Mouse (Mus musculus): ENCODE measurements around the gene Ccnk. TPM values are rescaled to one million over a fixed set of nuclear protein-coding genes. Genes with fewer than 3 reads are reported as not detected.

The Ccnk gene
- total RNA-seq, 2 experiments from 2014 or later, result 29.6 to 30.8 TPM

DNA sequence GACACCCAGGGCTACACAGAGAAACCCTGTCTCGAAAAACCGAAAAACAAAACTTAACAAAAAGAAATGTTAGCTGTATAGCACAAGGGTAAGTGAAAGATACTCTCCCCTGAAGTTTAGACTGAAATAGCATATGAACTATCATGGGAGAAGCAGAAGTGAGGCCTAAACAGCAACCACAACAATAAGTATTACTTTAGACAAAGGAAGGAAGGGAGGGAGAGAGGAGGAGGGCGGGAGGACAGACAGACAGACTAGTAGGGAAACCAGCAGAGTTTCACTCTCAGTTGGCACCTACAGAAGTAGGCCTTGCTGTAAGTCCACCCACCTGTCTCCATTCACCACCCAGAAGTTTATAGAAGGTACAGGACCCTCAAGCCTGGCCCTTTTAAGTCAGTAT is 8.9 kb upstream of the Ccnk start:
- no peak for DNase-seq (ENCODE audit: low spot score in 2 of 2)
- H3K27ac ChIP-seq, result no peak overlapping the region
- no peak for TF ChIP-seq CTCF (conservative IDR thresholded peaks at IDR 0.05)
- H3K4me3 ChIP-seq, result no peak overlapping the region

DNA sequence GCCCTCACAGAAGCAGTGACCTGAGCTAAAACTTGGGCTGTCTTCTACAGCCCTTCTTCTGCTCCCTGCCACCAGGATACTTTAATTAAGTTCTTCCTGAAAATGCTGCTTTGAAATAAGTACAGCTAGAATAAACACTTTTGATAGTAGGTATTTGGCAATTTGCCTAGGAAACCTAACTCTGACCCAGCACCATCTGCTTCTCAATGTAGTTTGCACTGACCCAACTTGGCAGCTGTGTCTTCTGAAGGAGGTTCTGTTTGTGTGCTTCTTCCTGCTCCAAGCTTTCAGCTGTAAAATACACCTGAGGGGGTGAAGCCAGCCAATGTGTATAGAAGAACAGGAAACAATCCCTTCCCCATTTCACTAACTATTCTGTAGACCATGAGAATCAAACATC is 8.0 kb upstream of the Ccnk start:
- no peak overlapping the region for H3K4me3 ChIP-seq
- TF ChIP-seq CTCF (conservative IDR thresholded peaks at IDR 0.05), result no peak
- no peak for DNase-seq (ENCODE audit: low spot score in 2 of 2)
- H3K27ac ChIP-seq, result no peak overlapping the region

DNA sequence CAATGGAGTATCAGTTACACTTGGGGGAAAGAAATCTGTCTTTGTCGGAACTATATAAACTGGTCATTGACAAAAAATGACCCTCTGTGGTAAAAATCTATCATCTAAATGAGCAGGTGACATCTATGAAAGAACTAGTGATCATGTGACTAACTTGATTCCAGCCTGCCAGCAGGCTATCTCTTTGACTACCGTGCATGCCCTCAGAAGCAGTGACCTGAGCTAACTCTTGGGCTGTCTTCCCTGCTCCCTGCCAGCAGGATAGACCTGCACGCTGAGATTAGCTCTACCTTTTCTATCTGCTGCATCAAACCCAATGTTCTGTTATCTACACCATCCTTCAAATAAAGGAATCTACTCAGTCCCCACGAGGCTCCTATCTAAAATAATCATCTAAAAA is 6.7 kb upstream of the Ccnk start:
- no peak for DNase-seq (ENCODE audit: low spot score in 2 of 2)
- TF ChIP-seq CTCF (conservative IDR thresholded peaks at IDR 0.05), result no peak
- Histone ChIP-seq H3K27ac (no peak overlapping the region), H3K4me3 (no peak overlapping the region)

DNA sequence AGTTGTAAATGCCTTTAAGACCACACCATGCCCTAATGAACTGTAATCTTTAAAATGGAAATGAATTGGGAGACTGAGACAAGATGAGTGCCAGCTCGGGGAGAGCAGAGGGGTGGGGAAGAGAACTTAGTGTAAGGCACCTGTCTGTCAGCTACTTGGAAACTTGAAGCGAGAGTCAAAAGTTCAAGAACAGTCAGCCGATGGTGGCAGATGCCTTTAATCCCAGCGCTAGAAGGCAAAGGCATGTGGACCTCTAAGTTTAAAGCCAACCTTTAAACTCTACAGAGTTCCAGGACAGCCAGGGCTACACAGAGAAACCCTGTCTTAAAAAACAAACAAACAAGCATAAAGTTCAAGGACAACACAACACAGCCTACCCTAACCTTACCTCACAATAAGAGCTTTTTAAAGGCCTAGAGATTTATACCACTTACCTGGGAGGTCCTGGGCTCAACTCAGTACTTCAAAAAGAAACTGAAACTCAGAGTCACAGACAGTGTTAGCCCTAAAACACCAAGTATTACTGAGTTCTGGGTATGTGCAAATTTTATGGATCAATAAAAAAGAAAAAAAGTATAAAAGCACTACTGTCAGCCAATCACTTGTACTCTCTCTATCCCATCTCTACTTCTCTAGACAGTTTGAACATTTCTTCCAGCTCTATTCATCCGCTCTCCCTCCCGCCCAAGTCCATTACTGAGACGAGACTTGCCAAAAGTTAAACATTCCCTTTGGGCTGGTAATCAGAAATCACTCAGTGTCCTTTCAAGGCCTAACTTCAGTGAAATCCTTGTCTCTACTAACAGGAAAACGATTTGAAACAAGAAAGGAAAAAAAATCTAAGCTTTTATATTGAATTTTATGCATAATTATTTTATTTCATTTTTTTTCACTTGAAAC is 4.5 kb upstream of the Ccnk start:
- no peak for TF ChIP-seq CTCF (conservative IDR thresholded peaks at IDR 0.05)
- DNase-seq (ENCODE audit: low spot score in 2 of 2), result no peak
- H3K27ac ChIP-seq, result no peak overlapping the region
- no peak overlapping the region for H3K4me3 ChIP-seq

DNA sequence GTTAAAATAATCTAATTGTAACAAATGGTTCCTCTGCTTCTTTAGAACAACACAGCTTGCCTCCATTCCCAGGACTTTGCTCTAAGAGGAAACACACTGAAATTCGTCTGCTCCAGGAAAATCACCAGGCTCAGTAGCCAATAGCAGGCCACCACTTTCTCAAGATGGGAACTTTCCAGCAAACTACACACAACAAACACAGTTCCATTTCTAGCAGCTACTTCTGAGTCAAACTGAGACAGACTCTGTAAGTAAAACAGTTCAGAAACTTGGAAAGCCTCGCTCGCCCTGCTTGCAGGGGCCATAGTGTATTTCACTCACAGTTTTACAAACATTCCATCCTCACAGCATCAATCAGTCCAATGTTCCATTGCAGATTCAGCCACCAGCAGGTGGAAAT is 3.0 kb upstream of the Ccnk start:
- no peak for DNase-seq (ENCODE audit: low spot score in 2 of 2)
- no peak overlapping the region for H3K27ac ChIP-seq
- no peak for TF ChIP-seq CTCF (conservative IDR thresholded peaks at IDR 0.05)
- H3K4me3 ChIP-seq, result no peak overlapping the region

DNA sequence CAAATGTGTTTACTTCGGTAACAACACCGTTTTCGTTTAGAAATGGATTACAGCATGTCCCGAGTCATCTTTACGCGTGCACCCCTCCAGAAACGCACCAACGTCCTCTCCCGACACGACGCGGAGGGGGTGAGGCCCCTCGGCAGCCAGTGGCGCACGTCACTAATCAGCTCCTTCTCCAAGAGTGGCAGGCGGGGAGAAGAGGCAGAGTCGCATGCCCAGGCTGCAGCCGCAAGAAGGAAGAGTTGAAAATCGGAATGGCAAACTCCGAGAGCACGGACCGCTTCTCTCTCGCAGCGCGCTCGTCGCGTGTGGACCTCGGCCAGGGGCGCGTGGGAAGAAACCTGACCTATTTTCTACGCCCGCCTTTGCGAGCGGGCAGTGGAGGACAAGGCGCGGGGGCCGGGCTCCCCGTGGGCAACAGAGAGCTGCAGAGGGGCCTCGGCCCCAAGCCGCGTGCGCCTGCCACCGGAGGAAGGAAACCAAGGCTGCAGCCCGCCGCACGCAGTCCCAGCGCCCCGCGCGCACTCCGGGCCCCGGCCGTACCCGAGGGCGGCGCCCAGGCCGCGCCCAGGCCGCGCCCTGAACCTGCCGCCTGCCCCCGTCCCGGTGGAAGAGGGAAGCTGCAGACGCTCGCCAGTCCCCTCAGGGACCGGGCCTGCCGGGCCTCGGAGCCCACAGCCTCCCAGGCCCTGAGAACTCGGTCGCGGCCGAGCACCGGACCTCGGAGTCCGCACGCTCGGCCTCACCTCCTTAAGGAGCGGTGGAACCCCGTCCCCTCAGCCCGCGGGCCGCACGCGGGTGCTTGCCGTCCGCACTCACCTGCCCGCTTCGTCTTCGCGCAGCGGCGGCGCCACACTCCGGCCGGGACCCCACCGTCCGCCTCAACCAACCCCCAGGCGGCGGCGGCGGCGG is 791 bp upstream of the Ccnk start:
- no peak; the same call in 1 of the 2 replicates for TF ChIP-seq CTCF (conservative IDR thresholded peaks at IDR 0.05)
- Histone ChIP-seq H3K4me3 (peak overlapping the region; percentile 88), H3K27ac (peak overlapping the region; percentile 94)
- peak; percentile 59 to 66 for DNase-seq (ENCODE audit: low spot score in 2 of 2)

DNA sequence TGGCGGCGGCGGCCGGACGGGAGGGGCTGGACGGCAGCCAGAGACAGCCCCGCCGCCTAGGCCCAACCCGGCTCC is 296 bp upstream of the Ccnk start, which contains the start of gene Setd3:
TSS of gene Setd3 (minus strand) at position 69 of the 75 bp plus-strand sequence.
- no peak for DNase-seq (ENCODE audit: low spot score in 2 of 2)

DNA sequence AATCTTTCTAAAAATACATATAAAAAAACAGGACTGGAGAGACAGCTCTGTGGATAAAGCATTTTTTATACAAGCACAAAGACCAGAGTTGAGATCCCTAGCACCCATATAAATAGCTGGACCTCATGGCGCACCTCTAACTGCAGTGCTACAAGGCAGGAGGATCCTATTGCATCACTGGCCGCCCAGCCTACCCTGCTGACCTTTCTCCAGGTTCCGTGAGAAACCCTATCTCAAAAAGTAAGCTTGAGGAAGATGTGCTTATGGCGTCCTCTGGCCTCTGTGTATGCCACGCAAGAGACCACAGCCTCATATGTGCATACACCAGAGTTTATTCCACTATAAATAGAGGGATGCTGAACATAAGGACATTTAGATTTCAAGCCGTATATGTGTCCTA is 2.3 kb downstream of the Ccnk start:
- no peak overlapping the region for H3K27ac ChIP-seq
- H3K4me3 ChIP-seq, result no peak overlapping the region
- DNase-seq (ENCODE audit: low spot score in 2 of 2), result no peak
- no peak for TF ChIP-seq CTCF (conservative IDR thresholded peaks at IDR 0.05)

More for the DNA sequence above, 296 bp upstream of the Ccnk start, which contains the start of gene Setd3:
- no peak for TF ChIP-seq CTCF (conservative IDR thresholded peaks at IDR 0.05)
- peak within 1 kb of the TSS; percentile 93 for H3K4me3 ChIP-seq
- peak within 1 kb of the TSS; percentile 94 for H3K27ac ChIP-seq

DNA sequence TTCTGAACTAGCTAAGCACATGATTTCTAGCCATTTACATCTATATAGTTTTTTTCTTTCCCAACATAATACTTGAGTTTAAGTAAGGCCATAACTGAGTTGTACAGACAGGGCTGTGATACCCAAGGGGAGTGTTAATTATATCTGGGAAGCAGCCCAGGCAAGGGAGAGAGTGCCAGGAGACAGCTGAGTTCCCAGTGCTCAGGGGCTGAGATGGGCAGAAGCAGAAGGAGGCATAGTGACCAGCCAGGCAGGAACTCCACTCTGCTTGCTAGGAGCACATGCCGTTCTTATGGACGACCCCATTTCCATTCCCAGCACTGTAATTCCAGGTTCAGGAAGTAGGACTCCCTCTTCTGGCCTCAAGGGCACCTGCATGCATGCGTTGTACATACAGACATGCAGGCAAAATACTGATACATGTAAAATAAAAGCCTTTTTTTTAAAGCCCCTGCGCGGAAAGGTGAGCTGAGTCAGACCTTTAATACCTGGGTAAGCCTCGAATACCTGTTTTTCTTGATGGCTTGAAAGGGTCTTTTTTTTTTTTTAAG is 8.2 kb downstream of the Ccnk start:
- peak; percentile 48 for TF ChIP-seq CTCF (conservative IDR thresholded peaks at IDR 0.05)
- Histone ChIP-seq H3K4me3 (no peak overlapping the region), H3K27ac (no peak overlapping the region)
- DNase-seq (ENCODE audit: low spot score in 2 of 2), result no peak

DNA sequence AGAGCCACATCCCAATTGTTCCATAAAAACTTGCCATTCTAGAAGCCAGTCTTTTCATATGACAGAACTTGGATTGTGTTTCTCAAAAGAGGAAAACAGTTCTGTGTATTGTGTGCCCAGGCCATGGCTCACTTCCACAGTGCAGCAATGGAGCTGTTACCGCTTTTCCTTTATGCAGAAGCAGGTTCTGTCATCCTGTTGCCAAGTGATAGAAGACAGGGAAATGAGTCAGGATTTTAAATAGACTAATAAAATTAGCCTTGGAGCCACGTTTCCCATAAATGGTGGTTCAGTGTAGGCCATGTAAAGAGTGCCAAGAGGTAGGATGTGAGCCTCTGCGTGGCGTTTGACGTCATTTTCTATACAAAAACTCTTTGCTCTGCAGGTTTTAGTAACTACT is 14.5 kb downstream of the Ccnk start:
- Histone ChIP-seq H3K27ac (peak overlapping the region; percentile 87), H3K4me3 (no peak overlapping the region)
- no peak for TF ChIP-seq CTCF (conservative IDR thresholded peaks at IDR 0.05)
- DNase-seq (ENCODE audit: low spot score in 2 of 2), result peak; percentile 41 to 71

DNA sequence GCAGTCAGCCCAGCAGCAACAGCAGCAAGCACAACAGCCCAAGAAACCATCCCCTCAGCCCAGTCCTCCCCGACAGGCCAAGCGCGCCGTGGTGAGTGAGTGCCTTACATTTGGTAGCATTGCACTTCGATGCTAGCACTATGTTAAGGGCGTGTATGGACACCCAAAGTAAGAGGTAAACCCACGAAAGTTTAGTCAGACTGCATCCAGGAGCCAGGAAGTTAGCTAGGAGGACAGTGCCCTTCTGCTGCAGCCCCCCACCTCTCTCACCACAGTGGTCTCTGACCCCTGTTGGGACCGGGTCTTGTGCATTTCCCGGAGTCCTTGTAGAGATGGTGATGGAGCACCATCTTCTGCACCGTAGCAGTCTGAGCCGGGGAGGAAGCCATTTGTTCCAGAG is 16.4 kb downstream of the Ccnk start:
- no peak for TF ChIP-seq CTCF (conservative IDR thresholded peaks at IDR 0.05)
- DNase-seq (ENCODE audit: low spot score in 2 of 2), result no peak
- H3K27ac ChIP-seq, result peak overlapping the region; percentile 87; the same call in 1 of the 2 replicates
- H3K4me3 ChIP-seq, result no peak overlapping the region

DNA sequence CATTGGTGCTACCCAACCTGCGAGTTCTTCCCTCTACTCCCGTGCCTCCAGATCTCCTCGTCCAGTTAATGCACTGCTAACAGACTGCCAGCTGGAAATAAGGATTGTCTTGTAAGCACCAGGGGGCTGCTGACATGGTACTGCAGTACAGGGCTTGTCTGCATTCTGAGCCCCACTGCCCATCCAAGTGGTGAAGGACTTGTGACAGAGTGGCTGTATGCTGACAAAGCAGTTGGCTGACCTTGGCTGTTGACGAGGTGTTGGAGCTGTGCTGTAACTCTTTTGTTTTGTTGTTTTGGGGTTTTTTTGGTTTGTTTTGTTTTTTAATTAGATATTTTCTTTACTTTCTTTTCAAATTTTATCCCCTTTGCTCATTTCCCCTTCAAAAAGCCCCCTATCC is 19.1 kb downstream of the Ccnk start:
- Histone ChIP-seq H3K27ac (no peak overlapping the region), H3K4me3 (no peak overlapping the region)
- DNase-seq (ENCODE audit: low spot score in 2 of 2), result no peak
- TF ChIP-seq CTCF (conservative IDR thresholded peaks at IDR 0.05), result no peak

DNA sequence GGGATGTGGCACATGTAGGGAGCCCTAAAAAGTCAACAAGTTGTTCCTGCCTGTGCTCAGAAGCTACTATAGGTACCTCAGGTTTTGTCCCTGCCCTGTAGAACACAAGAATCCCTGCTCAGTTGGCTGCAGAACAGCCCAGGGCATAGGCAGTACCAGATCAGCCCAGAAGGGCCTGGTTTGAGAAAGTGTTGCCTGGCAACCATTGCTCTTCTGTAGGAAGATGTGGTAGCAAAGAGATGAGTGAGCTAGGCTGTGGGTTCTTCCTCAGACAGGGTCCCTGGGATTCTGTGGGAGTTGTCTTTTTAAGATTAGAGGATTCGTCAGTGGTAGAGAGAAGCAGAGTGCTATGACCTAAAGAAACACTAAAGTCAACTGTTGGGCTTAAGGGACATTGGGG is 20.7 kb downstream of the Ccnk start:
- TF ChIP-seq CTCF (conservative IDR thresholded peaks at IDR 0.05), result peak; percentile 44
- Histone ChIP-seq H3K4me3 (no peak overlapping the region), H3K27ac (peak overlapping the region; percentile 18; the same call in 1 of the 2 replicates)
- DNase-seq (ENCODE audit: low spot score in 2 of 2), result no peak
